Mouse (Mus musculus) lung, postnatal 0 days (tissue): ENCODE measurements around the gene Nbeal1. TPM values are rescaled to one million over a fixed set of nuclear protein-coding genes. Genes with fewer than 3 reads are reported as not detected.

Source experiments
- ATAC-seq: fragments of 200-750 bp; cut with Nextera tagmentation; 2 replicates; pipeline ENCODE4 v1.8.0; 2017; ENCODE audit warnings: moderate library complexity
- DNase-seq: peaks from one replicate; pipeline ENCODE4 v3.0.0-alpha.2; 2016; ENCODE audit warnings: low spot score
- H3K27ac ChIP-seq: fragments of 300-500 bp; sonication (generic); 2 replicates; pipeline ENCODE4 v1.5.1; 2014; ENCODE audit warnings: antibody characterized with exemption, mild to moderate bottlenecking, low read length, mixed read lengths
- H3K27me3 ChIP-seq: fragments of 300-500 bp; sonication (generic); replicated peaks from 2 replicates; pipeline ENCODE4 v1.6.1; 2014; ENCODE audit warnings: low read length, mixed read lengths; ENCODE audit not compliant: insufficient read depth
- H3K36me3 ChIP-seq: fragments of 300-500 bp; sonication (generic); 2 replicates; pipeline ENCODE4 v1.6.1; 2014; ENCODE audit warnings: low read length, mixed read lengths; ENCODE audit not compliant: insufficient read depth
- H3K4me1 ChIP-seq: fragments of 300-500 bp; sonication (generic); 2 replicates; pipeline ENCODE4 v1.6.1; 2014; ENCODE audit warnings: antibody characterized with exemption, low read depth, low read length, mixed read lengths; ENCODE audit not compliant: insufficient read depth
- H3K4me2 ChIP-seq: fragments of 300-500 bp; sonication (generic); replicated peaks from 2 replicates; pipeline ENCODE4 v1.6.1; 2014; ENCODE audit warnings: low read depth, mild to moderate bottlenecking, low read length, moderate library complexity, mixed read lengths
- H3K4me3 ChIP-seq: fragments of 300-500 bp; sonication (generic); 2 replicates; pipeline ENCODE4 v1.5.1; 2014; ENCODE audit warnings: low read depth, low read length
- H3K9ac ChIP-seq: fragments of 300-500 bp; sonication (generic); replicated peaks from 2 replicates; pipeline ENCODE4 v1.6.1; 2014; ENCODE audit warnings: low read depth, mild to moderate bottlenecking
- H3K9me3 ChIP-seq: fragments of 300-500 bp; sonication (generic); 2 replicates; pipeline ENCODE4 v1.6.1; 2016; ENCODE audit warnings: low read length, mixed read lengths
- CTCF ChIP-seq: IDR thresholded peaks from 2 replicates; pipeline ENCODE4 v1.5.1; 2016; ENCODE audit warnings: antibody characterized with exemption, mild to moderate bottlenecking
- EP300 ChIP-seq: IDR thresholded peaks from 2 replicates; pipeline ENCODE4 v1.6.1; 2016; ENCODE audit warnings: antibody characterized with exemption, mild to moderate bottlenecking, control low read depth
- WGBS: fragments of 180-500 bp; shearing (Covaris S2); extraction: QIAGEN DNeasy Blood & Tissue Kit; methylation state at CpG from one replicate; pipeline ENCODE4 v1.1.7; 2014; 5-methylcytosine and 5-hydroxymethylcytosine counted together
- polyA plus RNA-seq: library from polyadenylated mRNA; unstranded; fragments of >200 nt; fragmentation: Nextera tagmentation; extraction: Ambion mirVana; gene quantifications from 2 replicates; pipeline ENCODE4 v1.2.1, GENCODE M21; 2015

Nbeal1 gene
- polyA plus RNA-seq, 1 experiment from 2014 or later: 11.8 TPM

- no peak for ATAC-seq
- Histone ChIP-seq H3K36me3 (peaks cover 16% of the 10 kb centered on the region; the same call in 1 of the 2 replicates), H3K4me3 (no peak overlapping the region), H3K9me3 (no peaks in the 10 kb centered on the region), H3K4me1 (no peaks in the 10 kb centered on the region), H3K9ac (no peak overlapping the region), H3K4me2 (no peak overlapping the region), H3K27ac (no peak overlapping the region), H3K27me3 (no peaks in the 10 kb centered on the region)
- TF ChIP-seq EP300 (no peak), CTCF (peak; percentile 54)
- 73% methylated on average over 3 of the region's 3 CpGs for WGBS
- DNase-seq: no peak
Measured at GRCm38 (mm10) chr1:60196813-60197212, 16.4 kb downstream of the Nbeal1 start.

GRCm38 (mm10) chr1:60199006-60199405 is 18.6 kb downstream of the Nbeal1 start:
- DNase-seq: peak; percentile 30
- Histone ChIP-seq H3K27ac (no peak overlapping the region), H3K9me3 (no peaks in the 10 kb centered on the region), H3K4me1 (no peaks in the 10 kb centered on the region), H3K36me3 (peaks cover 36% of the 10 kb centered on the region), H3K27me3 (no peaks in the 10 kb centered on the region), H3K9ac (no peak overlapping the region), H3K4me2 (no peak overlapping the region), H3K4me3 (no peak overlapping the region)
- 48% methylated on average over 4 of the region's 4 CpGs for WGBS
- no peak for ATAC-seq
- TF ChIP-seq CTCF: no peak
- TF ChIP-seq EP300: no peak

GRCm38 (mm10) chr1:60236261-60236660 is 55.9 kb downstream of the Nbeal1 start:
- H3K36me3 ChIP-seq: peaks cover 24% of the 10 kb centered on the region; the same call in 1 of the 2 replicates
- no peak overlapping the region for H3K27ac ChIP-seq
- no peak overlapping the region for H3K4me3 ChIP-seq
- no peaks in the 10 kb centered on the region for H3K27me3 ChIP-seq
- H3K4me2 ChIP-seq: no peak overlapping the region
- no peak for DNase-seq
- H3K4me1 ChIP-seq: no peaks in the 10 kb centered on the region
- WGBS: 92% methylated on average over 4 of the region's 4 CpGs
- TF ChIP-seq EP300: no peak
- TF ChIP-seq CTCF: no peak
- H3K9me3 ChIP-seq: no peaks in the 10 kb centered on the region
- H3K9ac ChIP-seq: no peak overlapping the region
- no peak for ATAC-seq

- DNase-seq (no peak), ATAC-seq (no peak)
- TF ChIP-seq CTCF (no peak), EP300 (no peak)
- no peak overlapping the region for H3K27ac ChIP-seq
- no peaks in the 10 kb centered on the region for H3K4me1 ChIP-seq
- no peaks in the 10 kb centered on the region for H3K27me3 ChIP-seq
- H3K4me2 ChIP-seq: no peak overlapping the region
- no peak overlapping the region for H3K9ac ChIP-seq
- no peaks in the 10 kb centered on the region for H3K9me3 ChIP-seq
- H3K36me3 ChIP-seq: peaks cover 22% of the 10 kb centered on the region; the same call in 1 of the 2 replicates
- no peak overlapping the region for H3K4me3 ChIP-seq
Measured at GRCm38 (mm10) chr1:60240430-60240829, 60.0 kb downstream of the Nbeal1 start.

- Histone ChIP-seq H3K9me3 (no peaks in the 10 kb centered on the region), H3K27ac (no peak overlapping the region), H3K4me1 (no peaks in the 10 kb centered on the region), H3K4me2 (no peak overlapping the region), H3K9ac (no peak overlapping the region), H3K36me3 (peaks cover 34% of the 10 kb centered on the region; the same call in 1 of the 2 replicates), H3K4me3 (no peak overlapping the region), H3K27me3 (no peaks in the 10 kb centered on the region)
- ATAC-seq (no peak), DNase-seq (no peak)
- WGBS: 94% methylated on average over 3 of the region's 3 CpGs
- TF ChIP-seq CTCF (no peak), EP300 (no peak)
Measured at GRCm38 (mm10) chr1:60268113-60268512, 87.7 kb downstream of the Nbeal1 start.

- Histone ChIP-seq H3K27ac (no peak overlapping the region), H3K27me3 (no peaks in the 10 kb centered on the region), H3K36me3 (peaks cover 27% of the 10 kb centered on the region; the same call in 1 of the 2 replicates), H3K4me1 (no peaks in the 10 kb centered on the region), H3K4me2 (no peak overlapping the region), H3K4me3 (no peak overlapping the region), H3K9me3 (no peaks in the 10 kb centered on the region), H3K9ac (no peak overlapping the region)
- ATAC-seq (no peak), DNase-seq (no peak)
- TF ChIP-seq EP300: no peak
- no peak for TF ChIP-seq CTCF
Measured at GRCm38 (mm10) chr1:60269314-60269713, 88.9 kb downstream of the Nbeal1 start.

GRCm38 (mm10) chr1:60272471-60272870 is 92.1 kb downstream of the Nbeal1 start:
- DNase-seq: peak; percentile 35
- peak; percentile 47 for TF ChIP-seq CTCF
- no peak for TF ChIP-seq EP300
- H3K4me3 ChIP-seq: no peak overlapping the region
- no peak overlapping the region for H3K9ac ChIP-seq
- H3K27me3 ChIP-seq: no peaks in the 10 kb centered on the region
- H3K4me1 ChIP-seq: no peaks in the 10 kb centered on the region
- H3K36me3 ChIP-seq: peaks cover 16% of the 10 kb centered on the region; the same call in 1 of the 2 replicates
- H3K27ac ChIP-seq: no peak overlapping the region
- H3K9me3 ChIP-seq: no peaks in the 10 kb centered on the region
- no peak for ATAC-seq
- no peak overlapping the region for H3K4me2 ChIP-seq
- WGBS: 74% methylated on average over 2 of the region's 2 CpGs
